Mouse (Mus musculus): ENCODE results near the gene Tpcn2.

Gene Tpcn2

DNA sequence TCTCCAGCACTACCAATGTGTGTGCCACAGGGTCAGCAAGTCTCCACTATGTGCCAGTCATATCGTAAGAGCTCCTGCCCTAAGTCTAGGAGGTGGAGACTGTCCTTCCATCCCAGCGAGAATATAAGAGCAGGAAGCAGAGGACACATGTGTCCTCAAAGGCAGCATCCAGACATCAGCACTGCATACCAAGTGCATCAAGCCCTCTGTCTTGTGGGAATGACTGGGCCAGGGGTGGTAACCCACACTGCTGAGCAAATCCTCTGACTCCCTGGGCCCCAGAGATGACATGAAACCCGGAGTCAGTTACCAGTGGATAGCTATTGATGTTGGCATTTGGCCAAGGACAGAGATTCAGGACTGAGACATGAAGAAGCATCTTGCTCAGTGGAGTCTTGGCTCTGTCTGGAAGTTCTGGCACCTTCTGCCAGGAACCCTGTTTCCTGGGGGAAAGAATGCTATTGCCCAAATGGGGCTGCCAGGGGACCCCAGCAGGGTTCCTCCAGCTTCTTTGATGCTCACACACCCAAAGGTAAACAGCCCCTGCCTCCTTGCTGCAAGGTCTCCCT lies 140.2 kb downstream of the Tpcn2 start:
- DNase-seq, result no peak

DNA sequence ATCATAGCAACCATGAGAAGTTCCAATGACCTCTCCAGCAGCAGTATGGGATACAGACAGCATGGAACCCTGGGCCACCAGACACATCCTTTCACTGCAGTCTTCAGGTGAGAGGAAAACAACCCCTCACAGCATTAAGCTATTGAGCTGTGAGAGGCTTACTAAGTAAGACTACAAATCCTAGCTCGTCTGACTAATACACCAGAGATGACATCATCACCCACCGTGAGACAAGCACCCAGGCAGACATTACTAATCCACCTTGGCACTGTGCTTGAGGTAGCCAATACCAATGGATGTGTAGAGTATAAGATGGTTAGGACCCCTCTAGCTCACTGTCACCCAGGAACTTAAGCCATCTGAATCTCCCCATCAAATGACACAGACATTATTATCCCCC lies 143.2 kb downstream of the Tpcn2 start:
- no peak for DNase-seq

DNA sequence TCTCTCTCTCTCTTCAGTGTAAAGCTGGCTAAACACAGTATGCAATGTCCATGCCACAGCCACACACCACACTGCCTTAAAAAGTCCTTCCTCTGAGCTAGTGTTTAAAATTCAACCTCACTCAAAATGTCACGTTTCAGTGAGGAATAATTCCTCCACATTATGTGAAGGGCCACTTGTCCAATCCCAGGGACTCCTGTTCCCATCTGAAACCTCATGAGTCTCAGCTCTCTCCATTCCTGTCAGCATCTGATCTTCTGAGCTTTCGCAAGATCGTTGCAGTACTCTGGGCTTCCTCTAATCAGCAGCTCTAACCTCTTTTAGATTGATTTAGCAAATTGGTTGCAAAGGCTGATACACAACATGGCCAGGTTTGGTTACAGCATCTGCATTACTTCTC lies 144.2 kb downstream of the Tpcn2 start:
- no peak for DNase-seq

DNA sequence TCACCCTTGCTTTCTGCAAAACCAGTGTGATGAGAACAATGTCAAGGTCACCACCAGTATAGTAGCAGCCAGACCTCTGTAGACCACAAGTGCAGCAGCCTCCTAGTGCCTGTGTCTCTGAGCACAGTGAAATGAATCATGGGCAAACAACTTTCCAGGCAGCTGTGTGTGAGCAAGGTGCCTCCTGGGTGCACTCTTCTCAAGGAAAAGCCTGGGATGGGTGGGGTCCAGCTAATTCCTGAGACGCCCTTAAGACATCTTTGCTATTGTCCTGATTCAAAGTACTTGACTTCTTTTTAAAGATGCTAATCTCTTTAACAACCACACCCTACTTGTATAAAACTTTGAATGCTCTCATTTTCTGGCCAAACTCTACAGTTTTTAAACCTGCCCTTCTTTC lies 144.7 kb downstream of the Tpcn2 start:
- DNase-seq, result no peak

DNA sequence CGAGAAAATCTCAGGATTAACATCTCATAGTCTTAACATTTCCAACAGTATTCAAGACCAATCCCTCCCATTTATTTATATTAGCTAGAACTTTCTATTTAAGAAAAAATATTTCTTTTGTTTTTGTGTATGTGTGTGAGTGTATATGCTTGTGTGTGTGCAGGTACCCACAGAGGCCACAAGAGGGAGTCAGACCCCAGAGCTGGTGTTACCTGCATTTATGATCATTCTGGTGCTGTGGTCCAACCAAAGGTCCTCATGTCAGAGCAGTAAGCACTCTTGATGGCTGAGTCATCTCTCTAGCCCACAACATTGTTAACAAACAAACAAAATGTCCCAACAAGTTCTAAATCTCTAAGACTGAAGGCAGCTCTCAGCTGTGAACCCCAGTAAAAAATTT lies 145.9 kb downstream of the Tpcn2 start:
- DNase-seq, result no peak

DNA sequence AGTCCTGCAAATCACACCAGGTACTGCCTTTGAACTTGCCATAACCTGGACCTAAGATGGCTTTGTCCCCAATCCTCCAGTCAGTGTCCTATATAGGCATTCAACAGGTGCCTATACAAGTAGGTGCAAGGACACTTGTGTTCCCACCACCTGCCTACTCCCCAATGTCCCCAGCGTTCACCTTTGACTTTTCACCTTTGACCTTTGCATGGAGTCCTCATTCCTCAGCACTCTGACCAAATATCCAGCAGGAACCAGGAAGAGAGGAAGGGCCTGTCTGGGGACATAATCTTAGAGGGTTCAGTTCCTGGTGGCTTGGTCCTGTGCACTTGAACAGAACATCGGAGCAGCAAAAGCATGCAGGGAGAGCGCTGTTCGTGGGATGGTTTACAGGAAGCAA lies 147.0 kb downstream of the Tpcn2 start:
- DNase-seq, result no peak

Data from thymus, postnatal 14 days (tissue).